Mouse (Mus musculus) MEL-GATA-1-ER (cell line): ENCODE measurements around the gene Smarca2.

Experiments used
- DNase-seq: peaks from one replicate; pipeline ENCODE4 v3.0.0-alpha.2; 2012; ENCODE audit warnings: low read depth; ENCODE audit errors: extremely low read depth

The Smarca2 gene

GRCm38 (mm10) chr19:26746709-26747467 lies 142.0 kb downstream of the Smarca2 start:
- DNase-seq: no peak

GRCm38 (mm10) chr19:26747571-26748539 lies 143.0 kb downstream of the Smarca2 start:
- peak; percentile 67 for DNase-seq

DNA sequence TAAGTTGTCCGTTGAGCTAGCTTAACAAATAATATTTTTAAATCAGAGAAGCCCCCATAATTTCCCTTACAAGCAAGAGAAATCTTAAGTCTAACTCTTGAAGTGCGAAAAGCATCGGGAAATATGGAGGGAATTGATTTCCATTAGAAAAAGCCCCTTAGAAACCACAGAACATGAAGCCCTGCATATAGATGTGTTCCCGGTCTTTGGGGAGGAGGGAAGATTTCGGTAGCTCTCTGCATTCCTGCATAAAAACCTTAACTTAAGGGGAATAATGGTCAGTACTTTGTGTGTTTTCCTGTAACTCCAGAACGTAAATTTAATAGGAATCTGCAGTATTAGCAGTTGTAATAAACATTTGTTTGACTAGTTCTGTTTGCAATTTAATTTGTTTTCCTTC lies 143.8 kb downstream of the Smarca2 start:
- no peak for DNase-seq

GRCm38 (mm10) chr19:26749427-26750137 lies 144.7 kb downstream of the Smarca2 start:
- DNase-seq: no peak

GRCm38 (mm10) chr19:26752611-26753163 lies 147.8 kb downstream of the Smarca2 start:
- DNase-seq: no peak

GRCm38 (mm10) chr19:26753266-26753872 lies 148.5 kb downstream of the Smarca2 start:
- DNase-seq: no peak

GRCm38 (mm10) chr19:26754016-26754794 lies 149.4 kb downstream of the Smarca2 start:
- DNase-seq: no peak

GRCm38 (mm10) chr19:26755991-26756390 lies 151.1 kb downstream of the Smarca2 start:
- no peak for DNase-seq

GRCm38 (mm10) chr19:26756399-26756798 lies 151.5 kb downstream of the Smarca2 start:
- no peak for DNase-seq

- no peak for DNase-seq
These were observed 153.3 kb downstream of the Smarca2 start for GRCm38 (mm10) chr19:26758156-26758555.

DNA sequence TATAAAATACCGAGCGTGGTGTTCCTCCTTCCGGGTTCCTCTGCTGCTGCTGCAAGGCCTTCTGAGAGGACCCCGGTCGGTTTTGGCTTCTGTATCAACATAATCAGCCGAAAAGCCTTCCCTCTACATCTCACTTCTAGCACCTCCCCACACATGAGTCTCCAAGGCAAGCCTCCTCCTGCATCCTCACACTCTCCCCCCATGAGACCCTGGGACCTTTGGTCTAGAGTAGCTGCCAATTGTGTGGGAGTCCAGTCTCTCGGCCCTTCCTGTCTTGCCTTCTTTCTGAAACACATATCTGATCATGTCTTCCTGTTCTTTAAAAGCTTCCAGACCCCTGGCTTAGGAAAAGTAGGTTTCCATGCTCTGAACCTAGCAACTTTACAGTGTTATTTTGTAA lies 153.8 kb downstream of the Smarca2 start:
- no peak for DNase-seq

GRCm38 (mm10) chr19:26759295-26759694 lies 154.4 kb downstream of the Smarca2 start:
- no peak for DNase-seq

DNA sequence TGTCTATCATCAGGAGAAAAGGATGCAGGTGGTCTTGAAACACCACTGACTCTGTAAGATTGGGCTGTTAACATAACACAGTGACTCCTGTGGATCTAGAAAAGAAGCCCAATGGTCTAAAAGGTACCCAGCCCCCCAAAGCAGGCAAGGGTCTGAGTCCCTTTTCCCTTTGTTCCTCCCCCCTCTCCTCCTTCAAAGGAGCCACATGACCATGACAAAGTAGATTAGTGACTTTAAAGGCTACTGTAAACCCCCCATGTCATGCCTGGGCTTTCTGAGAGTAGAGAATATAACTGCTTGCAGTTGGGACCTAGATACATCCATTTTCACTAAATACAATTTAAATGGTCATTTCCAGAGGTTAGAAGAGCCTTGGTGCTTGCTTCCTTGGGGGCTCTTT lies 156.4 kb downstream of the Smarca2 start:
- no peak for DNase-seq

GRCm38 (mm10) chr19:26765483-26765882 lies 160.6 kb downstream of the Smarca2 start:
- DNase-seq: no peak

DNA sequence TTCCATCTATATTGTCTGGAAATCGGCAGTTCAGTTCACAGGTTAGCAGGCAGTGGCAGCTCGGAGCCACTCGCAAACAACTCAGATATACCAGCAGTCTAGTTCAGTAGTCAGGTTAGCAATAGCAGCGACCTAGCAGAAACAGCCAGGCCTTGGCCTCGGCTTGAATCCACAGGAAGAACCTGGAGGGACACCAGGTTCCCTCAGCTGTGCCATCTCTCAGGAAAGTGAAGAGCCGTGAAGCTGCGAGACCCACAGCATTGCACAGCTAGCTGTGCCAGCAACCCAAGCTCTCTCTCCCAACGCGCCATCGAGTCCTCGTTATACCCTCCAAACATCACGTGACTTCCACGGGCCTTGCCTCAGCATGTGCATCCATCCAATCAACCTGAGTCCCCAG lies 162.6 kb downstream of the Smarca2 start:
- no peak for DNase-seq

GRCm38 (mm10) chr19:26767941-26768340 lies 163.1 kb downstream of the Smarca2 start:
- DNase-seq: no peak

DNA sequence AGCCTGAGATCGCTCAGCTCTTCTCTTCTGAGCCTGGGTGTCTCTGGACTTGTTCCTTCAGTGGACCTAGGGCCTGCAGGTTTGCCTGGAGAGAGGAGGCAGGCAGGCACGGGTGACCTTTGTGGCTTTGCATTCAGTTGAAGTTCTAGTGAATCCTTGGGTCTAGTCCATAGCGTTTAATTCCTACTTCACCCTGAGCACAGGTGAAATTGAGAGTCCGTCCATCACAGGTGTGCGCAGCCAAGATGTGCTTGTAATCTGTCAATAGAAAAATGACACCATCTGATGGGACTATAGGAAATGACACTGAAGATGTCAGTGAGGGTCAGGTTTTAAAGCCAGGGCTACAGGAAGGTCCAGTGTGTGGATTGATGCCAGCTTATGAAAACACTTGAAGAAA lies 164.0 kb downstream of the Smarca2 start:
- no peak for DNase-seq

DNA sequence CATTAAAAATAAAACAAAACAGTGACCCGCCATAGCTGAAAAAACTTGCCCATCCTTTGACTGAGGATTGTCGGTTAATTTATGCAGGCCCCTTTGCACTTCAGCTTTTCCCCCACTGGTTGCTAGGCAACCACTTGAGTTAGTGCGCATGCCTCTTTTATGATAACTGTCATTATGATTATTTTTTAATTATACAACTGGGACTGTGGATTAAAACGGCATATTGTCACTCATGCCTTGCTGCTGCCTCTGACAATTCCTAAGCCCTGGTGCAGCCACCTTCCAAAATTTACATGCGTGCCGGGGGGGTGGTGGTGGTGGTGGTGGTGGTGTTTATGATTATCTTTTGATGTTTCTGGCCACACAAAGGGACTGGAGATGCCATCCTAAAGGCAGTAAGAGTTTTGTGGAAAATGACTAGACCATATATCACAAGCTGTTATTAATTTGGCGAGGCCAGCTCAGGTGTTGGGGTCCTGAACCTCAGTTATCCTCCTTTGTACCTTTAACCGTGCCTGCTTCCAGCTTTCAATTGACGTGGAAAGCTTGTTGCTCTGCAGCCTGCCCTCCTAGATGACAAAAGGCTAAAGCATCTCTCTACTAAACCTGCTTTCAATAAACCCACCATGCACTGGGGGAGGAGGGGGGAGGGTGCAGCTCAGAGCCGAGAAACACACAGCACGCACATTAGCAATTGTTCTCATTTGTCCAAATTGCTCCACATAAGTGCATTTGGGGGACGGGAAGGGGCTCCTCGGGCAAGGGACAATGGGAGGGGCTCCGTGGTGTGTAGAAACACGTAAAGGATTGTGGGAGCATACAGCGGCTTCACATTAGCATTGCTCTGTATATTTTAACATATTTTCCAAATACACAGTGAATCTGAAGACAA lies 165.0 kb downstream of the Smarca2 start:
- DNase-seq: no peak

DNA sequence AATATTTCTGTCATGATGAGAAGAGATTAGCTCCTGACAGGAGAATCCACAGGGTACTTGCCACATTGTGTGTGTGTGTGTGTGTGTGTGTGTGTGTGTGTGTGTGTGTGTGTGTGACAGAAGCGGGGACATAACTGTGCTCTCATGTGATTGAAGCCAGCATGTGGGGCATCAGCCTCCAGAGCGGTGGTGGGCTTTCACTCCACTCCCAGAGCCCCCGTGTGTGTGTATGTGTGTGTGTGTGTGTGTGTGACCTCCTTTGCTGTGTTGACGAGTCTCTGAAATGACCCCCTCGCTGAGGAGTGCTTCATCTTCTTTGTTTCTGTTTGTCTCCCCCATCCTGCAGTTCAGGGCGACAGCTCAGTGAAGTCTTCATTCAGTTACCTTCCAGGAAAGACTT lies 165.7 kb downstream of the Smarca2 start:
- no peak for DNase-seq
